Mouse (Mus musculus): Measurements from ENCODE around the gene Irf7. TPM values are rescaled to one million over a fixed set of nuclear protein-coding genes. Genes with fewer than 3 reads are reported as not detected.

The Irf7 gene
- total RNA-seq (2012; rRNA removed) (11.2 and 26.2 TPM in 2 replicates), total RNA-seq (2014; rRNA removed) (10.1 and 10.5 TPM in 2 replicates), polyA plus RNA-seq (2012; ENCODE audit: insufficient read length, low read depth) (6.5 and 7.7 TPM in 2 replicates)

GRCm38 (mm10) chr7:141265739-141266561 lies at the start of gene Irf7:
Gene Irf7 (minus strand): TSS chr7:141266481.
- Histone ChIP-seq H3K4me3 (replicated peaks in 1 of 3; ENCODE audit: low read depth in 2 of 3, low read length in 2 of 3, poor library complexity in 1 of 3) (peak within 1 kb of the TSS; percentile 63 to 83 (median 68)), H3K4me1 (ENCODE audit: control insufficient read depth in 1 of 2, insufficient read depth in 2 of 2) (peaks cover 14 to 27% of the 10 kb centered on the region in 2 experiments), H3K36me3 (replicated peaks in 1 of 2; ENCODE audit: control insufficient read depth in 1 of 2, insufficient read depth in 1 of 2, low read length in 1 of 2) (peaks cover 36 to 50% of the 10 kb centered on the region in 2 experiments), H3K9ac (ENCODE audit: insufficient read depth, low read depth) (peak within 1 kb of the TSS; percentile 87), H3K27ac (ENCODE audit: insufficient read depth, low read depth) (peak within 1 kb of the TSS; percentile 80), H3K9me3 (replicated peaks; ENCODE audit: low read length) (no peaks in the 10 kb centered on the region), H3K79me2 (replicated peaks; ENCODE audit: control insufficient read depth, extremely low read depth, insufficient read depth, poor library complexity, severe bottlenecking) (no peaks in the 10 kb centered on the region), H3K4me2 (ENCODE audit: insufficient read depth, low read depth, poor library complexity, severe bottlenecking) (peak within 1 kb of the TSS; percentile 58), H3K27me3 (replicated peaks) (no peaks in the 10 kb centered on the region)
- peak; percentile 79 for DNase-seq (ENCODE audit: extremely low read depth)
- dilution Hi-C loops (cut with MboI; ENCODE audit: extremely low pct_ligation_motif_present, extremely low pct_unique_long_range_greater_than_20kb, low sequenced_read_pairs): no loop called here
- in situ Hi-C loops (cut with MboI; ENCODE audit: low pct_ligation_motif_present, low pct_unique_long_range_greater_than_20kb, low sequenced_read_pairs): loop anchor here (10.0 kb wide), 1 partner anchor 99 kb away; no protein-coding TSS in a partner anchor
- no peak for TF ChIP-seq GABPA (IDR thresholded peaks at IDR 0.05; ENCODE audit: insufficient replicate concordance, low read depth, low read length)
- peak; percentile 77 for TF ChIP-seq POLR2A (IDR thresholded peaks at IDR 0.05; ENCODE audit: low read depth, low read length)
- TF ChIP-seq UBTF (IDR thresholded peaks at IDR 0.05; ENCODE audit: low read depth, low read length): no peak
- TF ChIP-seq KAT2A (IDR thresholded peaks at IDR 0.05; ENCODE audit: insufficient replicate concordance, low read length): no peak
- peak; percentile 87; the same call in 1 of the 2 replicates for TF ChIP-seq MAX (IDR thresholded peaks at IDR 0.05; ENCODE audit: low read length)
- peak; percentile 87 for TF ChIP-seq MAFK (IDR thresholded peaks at IDR 0.05; ENCODE audit: insufficient replicate concordance, low read length)
- no peak; the same call in 1 of the 2 replicates for TF ChIP-seq CHD1 (IDR thresholded peaks at IDR 0.05; ENCODE audit: low read depth, low read length)
- TF ChIP-seq JUND (conservative IDR thresholded peaks at IDR 0.05; ENCODE audit: low read depth, low read length): no peak
- TF ChIP-seq NRF1 (IDR thresholded peaks at IDR 0.05; ENCODE audit: low read depth, low read length): no peak
- peak; percentile 55; the same call in 1 of the 2 replicates for TF ChIP-seq EP300 (IDR thresholded peaks at IDR 0.05; ENCODE audit: low read length)
- peak; percentile 34; the same call in 1 of the 2 replicates for TF ChIP-seq ETS1 (conservative IDR thresholded peaks at IDR 0.05; ENCODE audit: low read depth, low read length)
- TF ChIP-seq RAD21 (IDR thresholded peaks at IDR 0.05; ENCODE audit: low read depth, low read length): no peak
- TF ChIP-seq RCOR1 (conservative IDR thresholded peaks at IDR 0.05; ENCODE audit: low read depth, low read length): no peak
- TF ChIP-seq ZC3H11A (IDR thresholded peaks at IDR 0.05; ENCODE audit: low read depth, low read length): no peak
- TF ChIP-seq CHD2 (IDR thresholded peaks at IDR 0.05; ENCODE audit: low read length): peak; percentile 42
- no peak for TF ChIP-seq PAX5 (IDR thresholded peaks at IDR 0.05; ENCODE audit: low read length)
- TF ChIP-seq SMC3 (IDR thresholded peaks at IDR 0.05; ENCODE audit: low read depth, low read length): no peak
- no peak for TF ChIP-seq ZNF384 (IDR thresholded peaks at IDR 0.05; ENCODE audit: low read depth, low read length)
- peak; percentile 50; the same call in 1 of the 2 replicates for TF ChIP-seq TCF12 (IDR thresholded peaks at IDR 0.05; ENCODE audit: low read depth, low read length)
- peak; percentile 61; the same call in 1 of the 2 replicates for TF ChIP-seq USF2 (conservative IDR thresholded peaks at IDR 0.05; ENCODE audit: low read depth, low read length)
- TF ChIP-seq TBP (conservative IDR thresholded peaks at IDR 0.05; ENCODE audit: low read depth, low read length): peak; percentile 91
- TF ChIP-seq ZKSCAN1 (IDR thresholded peaks at IDR 0.05; ENCODE audit: borderline replicate concordance, low read depth, low read length): no peak
- peak; percentile 87; the same call in 1 of the 2 replicates for TF ChIP-seq POLR2AphosphoS2 (IDR thresholded peaks at IDR 0.05; ENCODE audit: low read depth, low read length)
- peak; percentile 94 for TF ChIP-seq BHLHE40 (IDR thresholded peaks at IDR 0.05; ENCODE audit: low read depth, low read length)
- peak; percentile 74 for TF ChIP-seq NELFE (IDR thresholded peaks at IDR 0.05; ENCODE audit: low read depth, low read length)
- TF ChIP-seq E2F4 (IDR thresholded peaks at IDR 0.05; ENCODE audit: insufficient replicate concordance, low read depth, low read length): no peak
- peak; percentile 29; the same call in 1 of the 2 replicates for TF ChIP-seq MEF2A (IDR thresholded peaks at IDR 0.05; ENCODE audit: borderline replicate concordance, low read depth, low read length)
- peak; percentile 90 for TF ChIP-seq SIN3A (IDR thresholded peaks at IDR 0.05; ENCODE audit: low read length)
- TF ChIP-seq ELF1 (IDR thresholded peaks at IDR 0.05; ENCODE audit: low read depth, low read length): 0 out of 2 replicates have a peak, but pooled peaks have one; percentile 17
- TF ChIP-seq CTCF (conservative IDR thresholded peaks at IDR 0.05 in 1 of 2, IDR thresholded peaks at IDR 0.05 in 1 of 2; ENCODE audit: low read depth in 2 of 2, low read length in 2 of 2): no peak
- peak; percentile 64 for TF ChIP-seq USF1 (IDR thresholded peaks at IDR 0.05; ENCODE audit: low read depth, low read length)
- peak; percentile 70 for TF ChIP-seq MXI1 (IDR thresholded peaks at IDR 0.05; ENCODE audit: low read depth, low read length)
- no peak for TF ChIP-seq JUN (IDR thresholded peaks at IDR 0.05; ENCODE audit: insufficient read depth, low read depth, low read length)
- peak; percentile 72 for TF ChIP-seq ZMIZ1 (IDR thresholded peaks at IDR 0.05; ENCODE audit: low read depth, low read length)
- no peak for TF ChIP-seq HCFC1 (IDR thresholded peaks at IDR 0.05; ENCODE audit: low read depth, low read length)
- peak; percentile 71; the same call in 1 of the 2 replicates for TF ChIP-seq MAZ (IDR thresholded peaks at IDR 0.05; ENCODE audit: low read depth, low read length)
- peak; percentile 48; the same call in 1 of the 2 replicates for TF ChIP-seq IRF4 (IDR thresholded peaks at IDR 0.05; ENCODE audit: low read depth, low read length)
